Mouse (Mus musculus): ENCODE results near the gene Ppm1l.

- no peak for TF ChIP-seq CTCF (conservative IDR thresholded peaks at IDR 0.05; ENCODE audit: low read length)
- no peak for TF ChIP-seq POU5F1 (IDR thresholded peaks at IDR 0.05; ENCODE audit: borderline replicate concordance, low read length)
Observed at GRCm38 (mm10) chr3:69317251-69318125, 827 bp downstream of the Ppm1l start.
